Mouse (Mus musculus): ENCODE measurements around the gene Gfra1.

Gfra1 gene

DNA sequence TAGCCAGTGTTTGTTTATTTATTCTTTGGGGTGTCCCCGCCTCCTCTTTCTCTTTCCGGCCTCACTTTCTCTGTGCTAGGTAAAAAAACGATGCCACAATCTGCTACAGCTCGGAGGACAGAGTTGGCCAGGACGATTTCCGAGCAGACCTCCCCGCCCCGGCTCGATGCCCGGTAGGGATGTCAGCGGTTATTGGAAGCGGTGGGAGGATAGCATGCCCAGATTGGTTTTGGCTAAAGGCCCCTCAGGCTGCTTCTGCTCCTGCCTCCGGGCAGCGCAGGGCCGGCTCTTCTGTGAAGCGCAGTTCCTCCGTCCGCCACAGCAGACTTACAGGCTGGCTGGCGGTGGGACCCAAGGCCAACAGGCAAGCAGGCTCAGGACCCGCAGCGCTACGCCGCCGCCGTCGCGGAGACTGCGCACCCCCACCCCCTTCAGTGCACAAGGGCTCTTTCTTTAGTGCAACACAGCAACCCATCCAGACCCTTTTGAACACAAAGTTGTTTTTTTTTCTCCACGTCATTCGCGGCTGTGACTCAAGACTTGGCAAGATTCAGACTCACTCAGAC lies at the start of gene Gfra1:
Gene Gfra1, minus strand, starts transcription at position 414 of the 566 bp plus-strand sequence.
- in situ Hi-C loops (cut with MboI): no loop called here

DNA sequence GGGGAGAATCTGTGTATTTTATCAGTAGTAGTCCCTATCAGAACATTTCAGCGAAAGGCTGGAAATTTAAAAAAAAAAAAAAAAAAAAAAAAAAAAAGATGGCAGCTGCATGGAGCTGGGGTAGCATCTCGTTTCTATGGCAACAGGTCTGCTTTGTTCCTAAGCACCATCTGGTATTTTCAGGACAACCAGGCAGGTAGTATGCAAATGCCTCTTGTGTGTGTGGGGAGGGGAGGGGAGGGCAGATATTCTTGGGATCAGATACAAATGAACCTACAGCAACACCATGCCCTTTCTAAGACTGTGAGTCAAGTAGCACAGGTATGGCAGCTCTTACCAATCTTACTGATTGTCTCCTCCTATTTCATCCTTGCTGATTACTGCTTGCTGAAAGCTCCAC lies 44.3 kb upstream of the Gfra1 start:
- in situ Hi-C loops (cut with MboI): no loop called here

DNA sequence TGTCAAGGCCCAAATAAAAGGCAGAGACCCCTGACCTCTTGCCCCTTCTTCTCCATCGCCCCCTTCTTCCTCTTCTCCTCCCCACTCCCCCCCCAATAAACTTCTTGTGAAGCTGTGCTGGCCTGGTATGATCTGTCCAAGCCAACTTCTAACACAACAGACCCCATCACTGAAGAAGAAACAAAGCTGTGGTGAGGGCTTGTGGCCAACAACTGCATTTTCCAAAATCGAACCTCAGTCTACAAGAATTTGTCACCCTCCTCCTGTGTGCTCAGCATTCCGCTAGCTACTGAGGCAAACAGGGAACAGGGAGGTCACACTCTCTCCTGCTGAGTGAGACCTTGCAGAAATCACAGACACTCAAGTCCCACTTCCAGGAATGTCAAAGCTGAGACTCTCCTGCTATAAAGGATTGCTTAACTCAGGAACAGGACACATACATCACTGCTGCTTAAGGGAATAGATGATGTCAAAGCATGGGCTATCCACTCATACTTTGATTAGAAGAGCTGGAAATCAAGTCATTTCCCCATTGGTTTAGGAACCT lies 43.8 kb upstream of the Gfra1 start:
- in situ Hi-C loops (cut with MboI): no loop called here

DNA sequence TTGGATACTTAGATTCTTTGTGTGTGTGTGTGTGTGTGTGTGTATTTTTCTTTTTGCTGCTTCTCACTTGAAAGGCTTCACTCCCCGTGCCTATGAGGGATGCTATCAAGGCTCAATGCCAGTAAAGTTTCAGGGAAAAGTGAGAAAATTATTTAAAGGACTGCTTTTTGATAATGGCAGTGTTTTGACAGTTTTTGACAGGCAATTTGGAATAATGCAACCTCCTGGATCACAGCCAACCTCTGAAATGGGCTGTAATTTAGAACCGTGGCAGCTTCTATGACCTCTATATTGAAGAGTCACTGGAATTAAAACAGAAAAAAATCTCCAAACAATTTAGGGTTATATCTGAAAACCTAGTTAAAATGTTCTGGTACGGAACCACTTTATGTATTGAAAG lies 41.4 kb upstream of the Gfra1 start:
- in situ Hi-C loops (cut with MboI): no loop called here

DNA sequence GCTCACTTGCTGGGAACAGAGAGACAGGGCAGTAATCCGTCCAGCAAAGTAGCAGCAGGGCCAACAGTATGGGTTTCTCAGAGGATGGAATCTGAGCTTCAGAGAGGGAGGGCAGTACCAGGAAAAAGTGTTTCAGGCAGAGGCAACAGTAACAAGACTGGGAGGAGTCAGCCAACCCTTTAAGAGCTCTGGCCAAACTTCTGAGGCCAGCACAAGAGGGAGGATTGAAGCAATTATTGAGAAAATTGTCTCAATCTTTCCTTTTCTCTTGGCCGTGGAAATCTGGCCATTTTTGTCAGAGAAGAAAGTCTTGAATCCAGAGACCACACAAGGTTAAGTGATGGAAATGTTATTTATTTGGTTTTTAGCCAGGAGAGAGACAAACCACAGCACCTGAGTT lies 31.0 kb upstream of the Gfra1 start:
- in situ Hi-C loops (cut with MboI): no loop called here

DNA sequence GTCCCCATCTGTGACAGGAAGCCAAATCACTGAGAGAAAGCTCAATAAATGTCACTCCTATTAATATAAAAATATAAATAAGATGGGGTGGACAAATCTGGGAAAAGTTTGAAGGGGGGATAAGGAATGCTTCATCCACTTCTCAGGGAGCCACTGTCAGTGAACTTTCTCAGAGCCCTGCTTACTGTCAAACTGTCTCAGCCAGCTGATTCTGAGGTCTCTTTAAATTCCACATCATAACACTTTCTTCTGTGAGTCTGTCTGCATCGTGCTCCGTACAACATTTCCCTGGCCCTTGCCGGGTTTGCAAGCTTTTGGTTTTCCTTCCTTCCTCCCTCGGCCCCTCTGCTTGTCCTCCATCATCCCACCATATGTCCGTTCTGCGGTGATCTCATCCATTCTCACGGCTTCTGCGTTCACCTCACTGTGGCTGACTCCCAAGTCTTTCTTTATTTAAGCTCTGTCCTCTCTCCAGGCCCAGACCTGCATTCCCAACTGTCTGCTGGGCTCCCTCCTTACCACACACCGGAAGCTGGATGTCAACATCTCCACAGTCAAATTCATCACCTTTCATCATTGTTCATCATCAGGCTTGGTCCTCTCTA lies 26.8 kb upstream of the Gfra1 start:
- in situ Hi-C loops (cut with MboI): no loop called here

DNA sequence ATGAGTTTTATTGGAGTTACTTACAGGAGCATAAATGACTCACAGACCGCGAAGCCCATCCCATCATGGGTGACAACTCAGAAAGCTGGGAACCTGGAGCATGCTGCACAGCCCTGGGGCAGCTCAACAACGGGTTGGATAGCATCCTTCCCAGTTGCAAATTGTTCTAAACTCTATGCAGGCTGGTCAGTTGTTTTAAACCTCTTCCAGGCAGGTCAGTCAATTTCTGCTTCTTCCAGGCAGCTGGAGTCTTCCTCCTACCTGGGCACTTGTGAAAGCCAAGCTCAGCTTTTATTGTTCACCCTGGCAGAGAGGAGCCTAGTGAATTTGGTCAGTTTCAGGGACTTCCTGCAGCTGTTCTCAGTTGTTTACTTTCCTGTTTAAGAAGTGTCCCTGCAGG lies 18.5 kb upstream of the Gfra1 start:
- in situ Hi-C loops (cut with MboI): no loop called here

DNA sequence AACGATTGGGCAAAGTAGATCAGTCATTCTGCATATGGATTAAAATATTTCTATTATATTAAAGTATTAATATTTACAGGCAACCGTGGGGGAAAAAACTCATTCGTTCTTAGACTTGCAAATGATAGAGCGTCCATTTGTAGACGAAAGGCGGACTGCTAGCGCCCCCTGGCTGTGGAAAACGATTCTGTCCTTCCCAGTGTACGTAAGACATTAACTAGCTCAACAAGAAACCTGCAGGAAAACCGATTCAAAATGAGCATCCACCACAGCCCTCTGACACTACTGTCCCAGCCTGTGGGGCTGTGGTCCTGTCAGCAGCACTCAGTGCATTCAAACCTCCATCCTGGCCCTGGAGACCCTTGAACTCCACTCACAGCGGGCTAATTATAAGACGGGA lies 13.7 kb upstream of the Gfra1 start:
- in situ Hi-C loops (cut with MboI): no loop called here

DNA sequence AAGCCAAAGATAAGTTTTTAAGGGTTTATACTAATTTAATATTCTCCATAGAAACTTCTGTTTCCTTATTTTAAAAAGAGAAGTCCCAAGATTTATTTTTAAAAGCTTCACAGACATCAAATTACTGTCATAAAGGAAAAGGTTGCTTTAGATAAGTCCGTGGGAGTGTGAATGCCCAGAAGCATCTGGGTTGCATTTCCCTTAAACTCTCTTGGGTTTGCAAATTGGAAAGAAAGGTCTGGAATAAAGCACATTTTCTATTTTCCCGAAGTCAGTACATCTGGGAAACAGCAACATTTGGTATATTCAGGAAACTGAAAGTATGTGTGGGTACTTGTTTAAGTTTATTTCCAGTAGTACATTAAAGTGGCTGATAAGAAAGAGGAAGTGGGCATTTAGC lies 12.6 kb upstream of the Gfra1 start:
- in situ Hi-C loops (cut with MboI): no loop called here

DNA sequence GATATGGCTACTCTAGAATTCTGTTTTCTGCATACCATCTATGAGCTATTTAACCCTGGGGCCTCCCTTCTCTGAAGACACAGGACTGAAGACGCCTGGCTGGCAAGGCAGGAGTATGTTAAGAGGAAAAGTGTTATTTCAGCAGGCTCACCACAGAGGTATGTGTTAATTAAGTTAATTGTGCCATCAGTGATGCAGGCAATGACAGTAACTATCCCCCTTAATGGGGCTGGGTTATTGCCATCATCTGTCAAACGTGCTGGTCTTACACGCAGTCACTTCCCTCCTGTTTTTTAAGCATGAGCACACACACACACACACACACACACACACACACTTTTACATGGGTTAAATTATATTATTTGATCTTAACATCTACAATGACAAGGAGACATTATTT lies 8.0 kb upstream of the Gfra1 start:
- in situ Hi-C loops (cut with MboI): no loop called here

DNA sequence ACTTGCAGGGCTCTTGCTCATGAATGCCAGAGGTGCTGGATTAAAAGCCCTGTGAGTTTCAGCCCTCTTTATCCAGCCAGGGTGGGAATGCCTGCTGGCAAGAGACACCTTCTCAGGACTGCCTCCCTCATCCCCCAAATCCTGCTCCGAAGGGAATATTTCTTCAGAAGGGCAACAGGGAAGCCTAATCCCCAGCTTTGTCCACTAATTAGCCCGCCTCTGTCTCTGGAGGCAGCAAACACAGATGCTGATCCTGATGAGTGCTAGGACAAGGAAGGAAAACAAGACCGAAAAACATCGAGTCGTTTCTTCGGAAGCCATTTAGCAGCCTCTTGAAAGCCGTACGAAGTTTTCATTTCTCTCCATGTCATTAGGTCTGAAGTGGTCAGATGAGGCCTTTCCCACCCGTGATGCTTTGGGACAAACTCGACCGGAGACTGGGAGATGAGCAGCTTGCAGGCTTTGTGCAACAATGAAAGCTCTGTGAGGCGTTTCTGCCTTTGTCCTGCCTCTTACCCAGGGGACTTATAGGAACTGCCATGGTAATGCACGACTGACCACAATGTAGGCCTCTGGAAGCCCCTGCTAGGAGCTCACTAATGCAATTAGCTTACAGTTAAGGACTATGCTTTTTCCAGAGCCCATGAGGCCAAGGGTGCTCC lies 4.8 kb upstream of the Gfra1 start:
- in situ Hi-C loops (cut with MboI): no loop called here

DNA sequence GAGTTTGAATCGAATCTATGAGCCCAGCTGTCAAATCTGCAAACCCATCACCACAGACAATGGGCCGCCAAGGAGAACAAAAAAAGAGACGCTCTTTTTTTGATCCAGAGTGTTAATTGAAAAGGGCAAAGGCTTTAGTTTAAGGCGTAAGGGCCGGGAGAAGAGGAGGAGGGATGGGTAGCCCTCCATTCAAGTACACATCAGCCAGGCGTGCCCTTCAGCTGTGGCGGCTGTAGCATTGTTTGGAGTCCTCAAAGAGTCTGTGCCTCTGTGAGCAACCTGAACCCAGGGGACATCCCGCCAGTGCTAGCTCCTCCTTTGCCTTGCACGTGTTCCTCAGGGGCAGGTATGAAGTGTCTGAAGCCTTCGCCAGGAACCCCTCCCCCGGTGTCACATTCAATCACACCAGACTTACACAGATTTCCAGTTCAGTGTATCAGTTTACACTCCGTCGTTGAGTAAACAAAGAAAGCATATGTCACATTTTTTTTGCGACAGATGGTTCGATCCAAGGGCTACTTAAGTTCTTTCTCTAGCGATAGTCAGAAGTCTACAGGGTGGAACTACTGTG lies 867 bp upstream of the Gfra1 start:
- in situ Hi-C loops (cut with MboI): no loop called here

DNA sequence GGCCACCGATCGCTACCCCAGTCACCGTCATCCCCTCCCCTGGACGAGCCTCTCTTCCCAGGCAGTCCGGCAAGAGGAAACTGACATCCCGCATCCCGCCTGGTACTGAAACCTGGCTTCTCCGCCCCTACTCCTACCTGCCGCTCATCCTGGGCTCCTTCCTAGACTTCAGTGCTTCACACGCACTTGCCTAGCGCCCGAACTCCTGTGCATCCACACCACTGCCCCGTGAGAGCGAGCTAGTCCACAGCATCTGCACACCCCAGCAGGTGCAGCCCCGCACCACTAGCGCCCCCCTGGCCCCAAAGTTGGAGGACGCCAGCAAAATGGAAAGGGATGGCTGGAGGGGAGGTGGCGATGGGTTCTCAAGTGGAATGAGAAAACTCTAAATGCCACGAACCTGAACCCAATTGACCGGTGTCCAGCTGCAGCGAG lies 631 bp downstream of the Gfra1 start:
- in situ Hi-C loops (cut with MboI): no loop called here

DNA sequence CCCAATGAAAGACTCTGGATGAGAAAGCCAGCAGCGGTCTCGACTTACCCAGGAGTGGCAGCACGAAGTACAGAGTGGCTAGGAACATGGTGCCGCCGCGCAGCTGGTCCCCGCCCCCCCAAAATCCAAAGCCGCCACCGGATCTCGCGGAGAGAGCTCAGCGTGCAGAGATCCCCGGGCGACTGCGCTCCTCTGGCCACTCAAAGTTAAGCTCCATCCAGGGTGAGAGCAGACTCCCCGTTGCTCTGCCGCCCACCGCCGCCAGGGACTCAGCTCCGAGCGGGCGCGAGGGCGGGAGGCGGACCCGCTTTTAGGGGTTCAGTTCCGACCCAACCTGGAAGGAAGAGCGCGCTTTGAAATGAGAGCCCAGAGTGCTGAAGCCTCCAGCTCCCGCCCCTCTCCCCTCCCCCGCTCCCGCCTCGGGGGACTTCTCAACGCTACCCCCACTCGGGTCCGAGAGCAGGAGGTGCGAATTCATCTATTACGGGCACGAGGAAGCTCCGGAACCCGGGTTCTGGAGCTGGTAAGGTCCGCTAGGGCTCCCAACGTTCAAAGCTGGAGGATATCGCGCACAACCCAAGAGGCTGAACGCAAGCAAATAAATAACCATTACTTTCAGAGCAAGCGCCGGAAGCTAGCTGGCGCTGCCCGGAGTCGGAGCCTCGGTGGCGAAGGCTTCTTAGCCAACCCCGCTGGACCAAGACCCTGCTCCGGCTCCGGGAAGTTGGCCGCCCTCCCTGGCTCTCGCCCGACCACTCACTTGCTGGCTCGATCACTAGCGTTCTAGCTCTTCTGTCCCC lies 1.2 kb downstream of the Gfra1 start:
- in situ Hi-C loops (cut with MboI): no loop called here

DNA sequence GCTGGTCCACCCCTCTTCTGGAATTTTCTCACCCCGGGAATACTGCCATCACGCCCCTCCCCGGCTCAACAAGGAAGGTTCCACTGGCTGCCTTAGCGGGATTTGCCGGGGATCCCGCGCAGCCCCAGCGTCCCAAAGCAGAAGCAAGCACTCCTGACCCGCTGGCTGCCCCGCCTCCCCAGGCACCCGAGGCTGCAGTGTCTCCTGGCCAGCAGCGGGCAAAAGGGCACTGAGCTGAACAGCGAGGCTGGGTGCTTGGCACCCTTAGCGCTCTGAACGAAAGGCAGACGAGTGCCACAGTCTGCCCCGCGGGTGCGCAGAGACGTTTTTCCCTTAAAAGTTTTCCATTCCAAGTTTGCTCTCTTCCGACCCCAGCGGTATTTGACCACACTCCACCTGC lies 2.1 kb downstream of the Gfra1 start:
- in situ Hi-C loops (cut with MboI): no loop called here

DNA sequence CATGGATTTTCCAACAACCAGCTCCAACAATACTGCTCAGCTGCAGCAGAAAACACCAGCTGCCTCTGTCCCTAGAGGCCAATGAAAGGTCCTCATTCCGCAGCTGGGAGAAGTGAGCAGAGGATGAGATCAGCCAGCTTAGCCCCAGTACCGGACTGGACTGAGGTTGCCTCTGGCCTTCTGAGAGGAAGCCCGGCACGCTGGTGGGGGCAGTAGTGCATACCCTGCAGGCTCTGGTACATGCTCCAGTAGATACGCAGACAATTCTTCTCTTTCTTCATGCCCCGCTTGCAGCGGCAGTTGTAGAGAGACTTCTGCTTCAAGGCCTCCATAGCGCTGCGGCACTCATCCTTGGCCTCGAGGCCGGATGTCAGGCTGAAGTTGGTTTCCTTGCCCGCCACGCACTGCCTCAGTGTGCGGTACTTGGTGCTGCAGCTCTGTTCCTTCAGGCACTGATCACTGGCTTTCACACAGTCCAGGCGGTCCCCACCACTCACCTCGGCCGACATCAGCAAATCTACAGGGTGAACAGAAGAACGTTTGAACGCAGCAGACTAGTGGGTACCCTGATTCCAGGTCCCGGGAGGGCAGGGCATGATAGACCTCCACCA lies 2.7 kb downstream of the Gfra1 start:
- in situ Hi-C loops (cut with MboI): no loop called here

DNA sequence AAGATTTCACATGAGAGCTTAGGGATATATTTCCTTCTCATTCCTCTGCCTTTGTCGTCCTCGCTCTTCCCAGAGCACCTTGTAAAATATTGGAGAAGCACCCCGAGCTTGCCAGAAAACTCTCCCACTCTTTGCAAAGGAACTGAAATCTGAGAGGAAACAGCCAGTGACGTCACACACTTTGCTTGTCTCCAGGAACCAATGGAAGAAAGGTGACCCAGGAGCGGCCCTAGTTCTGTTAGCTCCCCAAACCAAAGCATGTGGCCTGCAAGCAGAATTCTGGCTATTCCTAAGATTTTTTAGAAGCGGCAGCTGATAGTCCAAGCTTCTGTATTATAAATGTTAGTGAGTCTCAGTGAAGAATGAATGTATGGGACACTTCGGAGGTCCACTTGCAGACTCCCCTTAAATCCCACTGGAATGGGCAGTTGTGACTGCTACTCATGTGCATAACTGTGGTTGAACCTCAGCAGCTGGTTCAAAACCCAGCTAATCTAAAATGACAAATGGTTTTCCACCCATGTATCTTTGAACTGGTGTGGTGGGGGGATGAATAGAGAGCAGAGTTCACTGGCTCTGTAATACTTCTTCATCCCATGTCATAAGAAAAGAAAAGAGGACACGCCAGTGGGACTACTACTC lies 3.4 kb downstream of the Gfra1 start:
- in situ Hi-C loops (cut with MboI): no loop called here

DNA sequence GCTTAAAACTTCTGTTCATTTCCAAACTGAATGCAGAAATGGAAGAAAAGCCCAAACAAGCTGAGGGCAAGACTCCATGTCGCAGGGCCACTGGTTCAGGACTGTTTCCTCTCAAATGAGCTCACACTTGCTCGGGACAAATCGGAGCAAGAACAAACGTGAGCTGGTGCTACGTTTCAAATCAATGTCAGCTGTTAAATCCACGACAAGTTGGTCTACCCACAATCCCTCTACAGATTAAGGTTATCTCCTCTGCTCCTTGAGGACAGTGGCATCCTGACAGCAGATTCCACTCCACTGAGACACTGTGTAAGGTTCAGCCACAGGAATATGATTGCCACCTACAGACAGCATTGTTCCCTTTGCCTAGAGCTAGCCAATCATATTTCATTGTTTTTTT lies 4.4 kb downstream of the Gfra1 start:
- in situ Hi-C loops (cut with MboI): no loop called here

DNA sequence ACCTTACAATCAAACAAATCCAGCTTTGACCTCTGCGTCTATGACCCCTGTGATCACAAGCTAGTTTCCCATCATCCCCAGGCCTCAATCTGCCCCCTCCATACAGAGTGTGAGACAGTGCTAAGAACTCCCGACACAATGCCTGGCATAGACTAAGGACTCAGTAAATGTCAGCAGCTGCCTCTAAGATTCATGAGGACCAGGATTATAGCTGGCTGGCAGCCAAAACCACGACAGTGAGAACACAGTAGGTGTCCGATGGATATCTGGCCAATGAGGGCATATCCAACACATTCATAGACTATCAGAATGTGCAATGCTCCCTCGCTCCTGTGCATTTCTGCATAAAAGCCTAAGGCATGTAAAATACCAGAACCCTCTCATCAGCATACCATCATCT lies 5.0 kb downstream of the Gfra1 start:
- in situ Hi-C loops (cut with MboI): no loop called here

DNA sequence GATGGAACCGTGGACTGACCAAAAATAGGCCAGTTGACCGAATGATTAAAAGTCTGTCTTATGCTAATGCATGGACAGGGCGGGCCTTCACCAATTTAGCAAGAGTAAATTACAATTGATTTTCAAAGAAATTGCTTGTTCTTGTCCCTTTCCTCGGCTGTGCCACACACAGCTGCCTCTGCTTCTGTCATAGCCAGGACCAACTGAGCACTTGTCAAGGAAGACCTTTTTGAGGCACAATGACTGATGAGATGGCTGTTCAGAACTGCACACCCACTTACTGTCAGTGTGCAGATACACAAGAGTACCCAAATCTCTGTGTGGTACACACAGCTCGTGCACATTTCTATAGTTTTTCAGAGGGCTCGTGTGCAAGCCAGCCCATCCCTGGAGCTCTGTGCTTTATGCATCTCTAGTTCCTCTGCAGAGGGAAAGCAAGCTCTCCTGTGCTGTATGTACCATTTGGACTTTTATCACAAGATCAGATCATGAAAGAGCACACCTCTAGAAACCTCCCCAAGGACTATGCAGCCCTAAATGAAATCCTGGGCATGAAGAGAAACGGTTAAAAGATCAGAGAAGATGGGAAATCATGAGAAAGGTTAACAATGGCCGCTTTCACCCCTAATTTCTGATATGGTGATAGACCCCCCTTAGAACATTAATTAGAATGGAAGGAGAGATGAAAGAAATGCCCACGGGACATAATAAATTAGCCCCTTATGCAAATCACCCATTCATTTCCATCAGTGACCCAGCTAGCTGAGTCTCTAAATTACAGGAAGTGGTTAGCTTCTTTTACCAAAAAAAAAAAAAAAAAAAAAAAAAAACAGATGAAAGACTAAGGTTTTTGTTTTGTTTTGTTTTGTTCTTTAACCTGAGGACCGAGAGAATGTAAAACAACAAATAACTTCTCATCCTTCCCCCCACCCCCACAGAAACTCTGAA lies 12.7 kb downstream of the Gfra1 start:
- in situ Hi-C loops (cut with MboI): no loop called here
